Mouse (Mus musculus) lung, embryonic 15.5 days (tissue): ENCODE data around the gene Sox1. TPM values are rescaled to one million over a fixed set of nuclear protein-coding genes. Genes with fewer than 3 reads are reported as not detected.
A peak's percentile ranks its signal among the peaks of the same experiment; 100 is the strongest.

ENCODE experiments used
- ATAC-seq: fragments of 200-750 bp; cut with Nextera tagmentation; 2 replicates; pipeline ENCODE4 v1.8.0; 2017; ENCODE audit warnings: moderate number of reproducible peaks, borderline replicate concordance; ENCODE audit not compliant: low FRiP score, low TSS enrichment; ENCODE audit errors: extremely low read depth
- H3K27ac ChIP-seq: fragments of 300-500 bp; sonication (generic); 2 replicates; pipeline ENCODE4 v1.5.1; 2015; ENCODE audit warnings: moderate library complexity, mild to moderate bottlenecking, inconsistent platforms
- H3K27me3 ChIP-seq: fragments of 300-500 bp; sonication (generic); 2 replicates; pipeline ENCODE4 v1.6.1; 2015; ENCODE audit warnings: inconsistent platforms
- H3K36me3 ChIP-seq: fragments of 300-500 bp; sonication (generic); 2 replicates; pipeline ENCODE4 v1.6.1; 2015; ENCODE audit warnings: inconsistent platforms
- H3K4me1 ChIP-seq: fragments of 300-500 bp; sonication (generic); 2 replicates; pipeline ENCODE4 v1.6.1; 2015; ENCODE audit warnings: inconsistent platforms
- H3K4me2 ChIP-seq: fragments of 300-500 bp; sonication (generic); 2 replicates; pipeline ENCODE4 v1.6.1; 2015; ENCODE audit warnings: inconsistent platforms, mild to moderate bottlenecking, moderate library complexity
- H3K4me3 ChIP-seq: fragments of 300-500 bp; sonication (generic); 2 replicates; pipeline ENCODE4 v1.5.1; 2015; ENCODE audit warnings: mild to moderate bottlenecking, inconsistent platforms
- H3K9ac ChIP-seq: fragments of 300-500 bp; sonication (generic); 2 replicates; pipeline ENCODE4 v1.6.1; 2015; ENCODE audit warnings: inconsistent platforms
- H3K9me3 ChIP-seq: fragments of 300-500 bp; sonication (generic); 2 replicates; pipeline ENCODE4 v1.6.1; 2016; ENCODE audit warnings: inconsistent platforms
- WGBS: fragments of 180-500 bp; shearing (Covaris S2); methylation state at CpG from one replicate; pipeline ENCODE4 v1.1.7; 2015; 5-methylcytosine and 5-hydroxymethylcytosine counted together
- polyA plus RNA-seq: library from polyadenylated mRNA; unstranded; fragments of >200 nt; fragmentation: Nextera tagmentation; extraction: Ambion mirVana; gene quantifications from 2 replicates; pipeline ENCODE4 v1.2.1, GENCODE M21; 2015

Sox1 gene
- polyA plus RNA-seq, 1 experiment from 2014 or later = not detected

GRCm38 (mm10) chr8:12430173-12430899, 35.2 kb downstream of the Sox1 start:
- H3K27ac ChIP-seq = no peak overlapping the region
- H3K9ac ChIP-seq = no peak overlapping the region
- no peaks in the 10 kb centered on the region for H3K9me3 ChIP-seq
- H3K27me3 ChIP-seq = peaks cover 98% of the 10 kb centered on the region
- no peak overlapping the region for H3K4me2 ChIP-seq
- WGBS = 2% methylated on average over 44 of the region's 46 CpGs
- no peak overlapping the region for H3K4me3 ChIP-seq
- no peaks in the 10 kb centered on the region for H3K36me3 ChIP-seq
- peaks cover 10% of the 10 kb centered on the region; the same call in 1 of the 2 replicates for H3K4me1 ChIP-seq
- ATAC-seq = no peak

DNA sequence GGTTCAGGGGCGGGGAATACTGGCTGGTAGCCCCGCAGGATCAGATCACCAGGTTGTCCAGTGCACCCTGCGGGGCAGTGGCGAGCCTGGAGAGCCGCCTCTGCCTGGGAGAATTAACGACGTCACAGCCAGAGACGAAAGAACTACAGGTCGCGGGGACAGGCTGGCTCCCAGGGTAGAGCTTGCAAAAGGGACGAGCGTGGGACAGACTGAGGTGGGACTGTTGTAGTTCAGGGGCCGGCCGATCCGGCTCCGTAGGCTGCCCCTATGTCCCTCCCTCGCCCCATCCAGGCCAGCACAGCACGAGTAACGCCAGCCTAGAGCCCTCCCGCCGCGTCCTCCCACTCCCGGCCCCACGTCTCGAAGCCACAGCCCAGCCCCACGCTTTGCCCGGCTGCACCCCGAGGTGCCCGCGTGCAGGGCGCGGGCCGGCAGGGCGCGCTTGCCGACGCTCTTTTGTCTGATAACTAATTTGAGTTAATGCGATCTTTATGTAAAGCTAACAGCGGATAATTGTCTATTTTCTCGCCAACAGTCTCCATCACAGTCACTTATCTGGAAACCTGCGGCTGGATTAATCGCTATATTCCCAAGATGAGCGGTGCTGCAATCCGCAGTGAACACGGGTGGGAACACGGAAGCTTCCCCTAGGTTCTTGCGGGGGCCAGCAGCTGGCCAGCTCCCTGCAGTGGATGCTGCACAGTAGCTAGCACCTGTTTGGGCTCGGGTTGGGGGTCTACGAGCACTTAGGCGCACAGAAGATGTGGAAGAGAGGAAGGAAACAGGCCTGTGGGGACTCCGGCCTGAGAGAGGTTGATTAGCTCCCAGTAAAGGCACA, 36.0 kb downstream of the Sox1 start:
- H3K9me3 ChIP-seq = no peaks in the 10 kb centered on the region
- H3K27me3 ChIP-seq = peaks cover 94% of the 10 kb centered on the region
- no peak overlapping the region for H3K9ac ChIP-seq
- no peak overlapping the region for H3K4me3 ChIP-seq
- no peak overlapping the region for H3K27ac ChIP-seq
- 0 out of 2 replicates have a peak overlapping the region, but pooled peaks have one; percentile 4 for H3K4me2 ChIP-seq
- H3K4me1 ChIP-seq = peaks cover 10% of the 10 kb centered on the region; the same call in 1 of the 2 replicates
- no peak for ATAC-seq
- no peaks in the 10 kb centered on the region for H3K36me3 ChIP-seq
- 2% methylated on average over 51 of the region's 51 CpGs for WGBS

- no peak overlapping the region for H3K4me3 ChIP-seq
- no peaks in the 10 kb centered on the region for H3K9me3 ChIP-seq
- no peak overlapping the region for H3K4me2 ChIP-seq
- peaks cover 10% of the 10 kb centered on the region; the same call in 1 of the 2 replicates for H3K4me1 ChIP-seq
- no peak overlapping the region for H3K9ac ChIP-seq
- no peak for ATAC-seq
- no peaks in the 10 kb centered on the region for H3K36me3 ChIP-seq
- H3K27me3 ChIP-seq = peaks cover 88% of the 10 kb centered on the region
- 47% methylated on average over 6 of the region's 6 CpGs for whole genome bisulfite sequencing
- H3K27ac ChIP-seq = no peak overlapping the region
These were observed 36.6 kb downstream of the Sox1 start for GRCm38 (mm10) chr8:12431738-12432055.

GRCm38 (mm10) chr8:12432546-12432945, 37.5 kb downstream of the Sox1 start:
- Histone ChIP-seq H3K36me3 (no peaks in the 10 kb centered on the region), H3K9ac (no peak overlapping the region), H3K4me1 (peaks cover 10% of the 10 kb centered on the region; the same call in 1 of the 2 replicates), H3K4me3 (no peak overlapping the region), H3K27me3 (peaks cover 87% of the 10 kb centered on the region), H3K9me3 (no peaks in the 10 kb centered on the region), H3K27ac (no peak overlapping the region), H3K4me2 (no peak overlapping the region)
- WGBS = 54% methylated on average over 7 of the region's 7 CpGs
- ATAC-seq = no peak

GRCm38 (mm10) chr8:12434771-12435170, 39.7 kb downstream of the Sox1 start:
- Histone ChIP-seq H3K27ac (no peak overlapping the region), H3K9ac (no peak overlapping the region), H3K4me2 (no peak overlapping the region), H3K4me3 (no peak overlapping the region), H3K27me3 (peaks cover 66% of the 10 kb centered on the region), H3K9me3 (no peaks in the 10 kb centered on the region), H3K36me3 (no peaks in the 10 kb centered on the region), H3K4me1 (peaks cover 7% of the 10 kb centered on the region; the same call in 1 of the 2 replicates)
- ATAC-seq = no peak
- 41% methylated on average over 3 of the region's 3 CpGs for WGBS

GRCm38 (mm10) chr8:12438021-12438420, 42.9 kb downstream of the Sox1 start:
- no peak overlapping the region for H3K9ac ChIP-seq
- H3K9me3 ChIP-seq = no peaks in the 10 kb centered on the region
- no peak overlapping the region for H3K27ac ChIP-seq
- H3K4me3 ChIP-seq = no peak overlapping the region
- WGBS = 71% methylated on average over 6 of the region's 6 CpGs
- H3K36me3 ChIP-seq = no peaks in the 10 kb centered on the region
- no peaks in the 10 kb centered on the region for H3K4me1 ChIP-seq
- no peak for ATAC-seq
- H3K27me3 ChIP-seq = peaks cover 33% of the 10 kb centered on the region
- H3K4me2 ChIP-seq = no peak overlapping the region

DNA sequence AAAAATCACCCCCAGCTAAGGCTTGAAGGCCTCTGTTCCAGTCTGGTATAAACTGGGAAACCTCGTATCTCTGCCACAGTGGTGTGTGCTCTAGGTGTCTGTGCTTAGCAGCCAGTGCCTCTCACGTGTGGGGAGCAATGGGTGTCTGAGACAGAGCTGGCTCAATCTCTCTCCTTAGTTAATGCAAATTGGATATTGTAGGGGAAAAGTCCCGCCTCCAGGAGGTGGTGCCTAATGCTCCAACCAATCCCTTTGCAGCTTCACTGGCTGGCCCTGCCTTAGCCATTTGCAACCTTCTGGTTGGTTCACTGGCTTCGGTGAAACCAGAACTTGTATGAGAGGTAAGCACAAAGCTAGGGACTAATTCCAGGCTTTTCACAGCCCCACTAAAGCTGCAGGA, 43.9 kb downstream of the Sox1 start:
- peaks cover 25% of the 10 kb centered on the region for H3K27me3 ChIP-seq

DNA sequence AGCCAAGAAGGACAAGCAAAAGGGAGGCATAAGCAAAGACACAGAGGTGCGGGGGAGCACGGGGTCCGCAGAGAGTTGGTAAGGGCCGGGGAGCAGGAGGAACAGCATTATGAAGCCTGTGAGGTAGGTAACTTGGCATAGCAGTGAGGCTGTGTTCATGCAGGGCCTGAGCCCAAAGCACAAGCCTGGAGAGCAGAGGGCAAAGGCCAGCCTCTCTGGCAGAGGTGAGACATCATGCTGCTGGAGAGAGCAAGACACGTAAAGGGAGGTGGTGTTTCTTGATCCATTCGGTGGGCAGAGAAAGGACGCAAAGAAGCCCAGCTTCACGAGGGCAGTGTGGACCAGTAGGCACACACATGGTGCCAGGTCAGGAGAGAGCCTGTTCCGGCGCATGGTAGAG, 44.8 kb downstream of the Sox1 start:
- Histone ChIP-seq H3K4me2 (no peak overlapping the region), H3K9ac (no peak overlapping the region), H3K27me3 (peaks cover 25% of the 10 kb centered on the region), H3K9me3 (no peaks in the 10 kb centered on the region), H3K36me3 (no peaks in the 10 kb centered on the region), H3K4me1 (no peaks in the 10 kb centered on the region), H3K27ac (no peak overlapping the region), H3K4me3 (no peak overlapping the region)
- ATAC-seq = no peak
- WGBS = 84% methylated on average over 10 of the region's 10 CpGs

More for the DNA sequence above, 43.9 kb downstream of the Sox1 start:
- Histone ChIP-seq H3K4me3 (no peak overlapping the region), H3K36me3 (no peaks in the 10 kb centered on the region), H3K4me1 (no peaks in the 10 kb centered on the region), H3K4me2 (no peak overlapping the region), H3K9ac (no peak overlapping the region), H3K27ac (no peak overlapping the region), H3K9me3 (no peaks in the 10 kb centered on the region)
- WGBS = 31% methylated on average over 4 of the region's 4 CpGs
- no peak for ATAC-seq

GRCm38 (mm10) chr8:12440997-12441396, 45.9 kb downstream of the Sox1 start:
- Histone ChIP-seq H3K27me3 (peaks cover 28% of the 10 kb centered on the region), H3K27ac (no peak overlapping the region), H3K36me3 (no peaks in the 10 kb centered on the region), H3K4me3 (no peak overlapping the region), H3K4me2 (no peak overlapping the region), H3K4me1 (no peaks in the 10 kb centered on the region), H3K9me3 (no peaks in the 10 kb centered on the region), H3K9ac (no peak overlapping the region)
- WGBS = 85% methylated on average over 4 of the region's 4 CpGs
- ATAC-seq = no peak

DNA sequence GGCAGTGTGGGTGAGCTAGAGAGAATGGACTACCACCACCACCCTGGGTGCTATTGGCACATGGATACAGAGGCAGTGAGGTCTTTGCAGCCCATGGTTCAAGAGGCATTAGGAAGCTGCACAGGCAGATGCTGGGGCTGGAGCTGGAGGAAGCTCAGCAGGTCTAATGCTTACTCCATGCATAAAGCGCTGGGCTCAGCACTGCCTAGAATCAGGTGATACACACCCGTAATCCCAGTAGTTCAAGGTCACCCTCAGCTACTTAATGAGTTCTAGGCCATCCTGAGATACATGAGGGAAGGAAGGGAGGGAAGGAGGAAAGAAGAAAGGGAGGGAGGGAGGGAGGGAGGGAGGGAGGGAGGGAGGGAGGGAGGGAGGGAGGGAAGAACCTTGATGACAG, 50.2 kb downstream of the Sox1 start:
- no peak; the same call in 1 of the 2 replicates for ATAC-seq
- H3K4me1 ChIP-seq = no peaks in the 10 kb centered on the region
- H3K4me2 ChIP-seq = no peak overlapping the region
- no peak overlapping the region for H3K27ac ChIP-seq
- H3K9ac ChIP-seq = no peak overlapping the region
- peaks cover 49% of the 10 kb centered on the region for H3K27me3 ChIP-seq
- H3K9me3 ChIP-seq = no peaks in the 10 kb centered on the region
- H3K36me3 ChIP-seq = no peaks in the 10 kb centered on the region
- 51% methylated on average over 2 of the region's 2 CpGs for WGBS
- no peak overlapping the region for H3K4me3 ChIP-seq

DNA sequence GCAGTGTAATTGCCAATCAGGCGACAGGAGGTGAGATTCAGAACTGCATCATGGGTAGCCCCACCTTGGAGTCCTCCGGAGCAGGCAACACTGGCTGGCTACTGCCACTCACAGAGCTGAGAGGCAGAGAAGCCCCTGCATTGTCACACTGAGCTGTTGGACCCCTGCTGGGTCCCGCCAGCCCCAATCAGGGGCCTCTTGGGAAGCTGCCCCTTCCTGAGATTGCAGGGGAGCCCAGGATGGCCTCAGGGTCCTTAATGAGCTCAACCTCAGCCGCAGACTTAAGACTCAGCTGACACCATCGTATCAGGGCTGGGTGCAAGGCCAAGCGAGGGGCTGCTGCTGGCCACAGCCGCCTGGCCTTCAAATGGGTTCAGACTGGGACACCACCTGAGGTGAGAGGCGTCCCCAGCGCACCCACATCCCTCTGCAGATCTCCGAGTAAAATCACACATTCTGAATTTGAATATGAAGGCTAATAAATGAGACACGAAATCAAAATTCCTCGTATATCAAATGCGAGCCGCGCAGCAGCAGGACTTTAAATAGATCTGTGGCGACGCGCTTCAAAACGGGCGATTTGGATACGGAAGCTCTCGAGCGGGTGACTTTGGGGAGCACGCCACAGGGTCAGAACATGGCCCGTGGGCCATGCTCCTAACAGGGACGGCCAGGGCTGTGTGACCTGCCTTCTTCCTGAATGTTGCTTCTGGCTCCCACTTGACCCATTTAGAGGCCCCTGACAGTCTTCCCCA, 51.0 kb downstream of the Sox1 start:
- Histone ChIP-seq H3K9ac (no peak overlapping the region), H3K27ac (no peak overlapping the region), H3K9me3 (no peaks in the 10 kb centered on the region), H3K4me2 (no peak overlapping the region), H3K36me3 (no peaks in the 10 kb centered on the region), H3K27me3 (peaks cover 49% of the 10 kb centered on the region), H3K4me3 (no peak overlapping the region), H3K4me1 (no peaks in the 10 kb centered on the region)
- 2% methylated on average over 26 of the region's 26 CpGs for WGBS
- no peak for ATAC-seq
